Mouse (Mus musculus): ENCODE results near the gene Tmem132c.

DNA sequence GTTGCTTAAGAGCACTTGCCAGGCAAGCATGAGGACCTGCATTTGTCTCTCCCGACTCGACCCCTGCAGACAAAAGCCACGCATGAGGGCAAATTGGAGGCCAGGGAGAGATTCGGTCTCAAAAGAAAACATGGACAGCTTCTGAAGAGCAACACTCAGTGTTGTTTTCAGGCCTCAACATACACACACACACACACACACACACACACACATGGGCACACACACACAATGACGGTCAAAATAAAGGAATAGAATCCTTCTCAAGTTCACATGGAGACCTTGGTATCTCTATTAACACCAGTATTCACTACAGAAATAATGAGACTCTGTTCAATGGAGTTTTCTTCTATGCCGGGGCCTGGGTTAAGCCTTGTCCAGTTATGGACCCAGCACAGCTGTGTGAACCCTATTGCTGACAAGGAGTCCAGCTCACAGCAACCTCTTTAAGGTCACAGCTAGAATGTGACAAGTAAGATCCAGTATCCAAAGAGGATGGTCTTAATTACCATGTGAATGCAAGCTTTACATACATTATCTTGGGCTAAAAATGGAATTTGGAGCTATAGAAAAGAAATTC is 325.6 kb downstream of the Tmem132c start:
- TF ChIP-seq POLR2A (IDR thresholded peaks at IDR 0.05; ENCODE audit: insufficient read depth, low read depth, low read length), result no peak
- TF ChIP-seq CTCF (IDR thresholded peaks at IDR 0.05; ENCODE audit: insufficient read depth, low read depth, low read length), result no peak

Measured in olfactory bulb, adult 2 months (tissue).